Mouse (Mus musculus) thymus, adult 2 months (tissue): ENCODE measurements around the gene Fgfr2. TPM values are rescaled to one million over a fixed set of nuclear protein-coding genes. Genes with fewer than 3 reads are reported as not detected.
A peak's percentile ranks its signal among the peaks of the same experiment; 100 is the strongest.

Experiments used
- DNase-seq: peaks from one replicate; pipeline ENCODE4 v3.0.0; 2021
- H3K27ac ChIP-seq: fragments of 200-500 bp; 2 replicates; pipeline ENCODE4 v1.5.1; 2012; ENCODE audit warnings: low read length, control low read depth; ENCODE audit not compliant: control insufficient read depth, insufficient read depth
- H3K27me3 ChIP-seq: fragments of 200-500 bp; 2 replicates; pipeline ENCODE4 v1.6.1; 2012; ENCODE audit warnings: mild to moderate bottlenecking, low read length, moderate library complexity, mixed read lengths; ENCODE audit not compliant: control insufficient read depth, insufficient read depth
- H3K36me3 ChIP-seq: fragments of 200-500 bp; 2 replicates; pipeline ENCODE4 v1.6.1; 2012; ENCODE audit warnings: mild to moderate bottlenecking, low read length, moderate library complexity; ENCODE audit not compliant: control insufficient read depth, insufficient read depth
- H3K4me1 ChIP-seq: fragments of 200-500 bp; replicated peaks from 2 replicates; pipeline ENCODE4 v1.6.1; 2012; ENCODE audit warnings: low read length; ENCODE audit not compliant: control insufficient read depth, insufficient read depth
- H3K4me3 ChIP-seq: fragments of 200-500 bp; 2 replicates; pipeline ENCODE4 v1.5.1; 2012; ENCODE audit warnings: mild to moderate bottlenecking, low read length, control low read depth, moderate library complexity; ENCODE audit not compliant: control insufficient read depth, insufficient read depth
- CTCF ChIP-seq: fragments of 200-500 bp; IDR thresholded peaks from 2 replicates; pipeline ENCODE4 v1.5.1; 2012; ENCODE audit warnings: mild to moderate bottlenecking, control low read depth, low read length, moderate library complexity, borderline replicate concordance; ENCODE audit not compliant: control insufficient read depth, poor library complexity, insufficient read depth; ENCODE audit errors: extremely low read depth
- POLR2A ChIP-seq: fragments of 200-500 bp; IDR thresholded peaks from 2 replicates; pipeline ENCODE4 v1.6.1; 2012; ENCODE audit warnings: mild to moderate bottlenecking, low read length, control low read depth, moderate library complexity; ENCODE audit not compliant: control insufficient read depth, poor library complexity, insufficient read depth; ENCODE audit errors: extremely low read depth
- WGBS: fragments of 180-500 bp; shearing (Covaris S2); methylation state at CpG from one replicate; pipeline ENCODE4 v1.1.7; 2018; 5-methylcytosine and 5-hydroxymethylcytosine counted together
- polyA plus RNA-seq: library from polyadenylated mRNA; depleted of rRNA; stranded (reverse); fragments of >200 nt; gene quantifications from 2 replicates; pipeline ENCODE4 v1.2.3, GENCODE M21; 2012

The Fgfr2 gene
- polyA plus RNA-seq, 1 experiment, result 12.1 TPM

- TF ChIP-seq CTCF (no peak), POLR2A (no peak)
- H3K27me3 ChIP-seq, result no peaks in the 10 kb centered on the region
- no peaks in the 10 kb centered on the region for H3K4me1 ChIP-seq
- H3K27ac ChIP-seq, result no peak overlapping the region
- DNase-seq, result no peak
- WGBS, result 94% methylated on average over 12 of the region's 12 CpGs
- no peaks in the 10 kb centered on the region for H3K36me3 ChIP-seq
- H3K4me3 ChIP-seq, result no peak overlapping the region
Observed at GRCm38 (mm10) chr7:130677541-130678274, 2445.4 kb downstream of the Fgfr2 start.

GRCm38 (mm10) chr7:130676885-130677540 lies 2446.1 kb downstream of the Fgfr2 start:
- no peak for DNase-seq
- WGBS, result 94% methylated on average over 11 of the region's 11 CpGs
- Histone ChIP-seq H3K27ac (no peak overlapping the region), H3K4me3 (no peak overlapping the region), H3K27me3 (no peaks in the 10 kb centered on the region), H3K4me1 (no peaks in the 10 kb centered on the region), H3K36me3 (no peaks in the 10 kb centered on the region)
- TF ChIP-seq CTCF (no peak), POLR2A (no peak)

GRCm38 (mm10) chr7:130674526-130674925 lies 2448.6 kb downstream of the Fgfr2 start:
- 93% methylated on average over 9 of the region's 9 CpGs for WGBS
- H3K27ac ChIP-seq, result no peak overlapping the region

GRCm38 (mm10) chr7:130673169-130674033 lies 2449.7 kb downstream of the Fgfr2 start:
- no peak overlapping the region for H3K27ac ChIP-seq
- WGBS, result 70% methylated on average over 9 of the region's 9 CpGs
- peak; percentile 51 for DNase-seq

More at GRCm38 (mm10) chr7:130674526-130674925, 2448.6 kb downstream of the Fgfr2 start:
- H3K4me1 ChIP-seq, result no peaks in the 10 kb centered on the region
- no peaks in the 10 kb centered on the region for H3K36me3 ChIP-seq
- no peak for TF ChIP-seq CTCF
- TF ChIP-seq POLR2A, result no peak
- no peak overlapping the region for H3K4me3 ChIP-seq
- no peak for DNase-seq
- no peaks in the 10 kb centered on the region for H3K27me3 ChIP-seq

GRCm38 (mm10) chr7:130671301-130671700 lies 2451.8 kb downstream of the Fgfr2 start:
- no peak overlapping the region for H3K27ac ChIP-seq
- H3K4me3 ChIP-seq, result no peak overlapping the region
- DNase-seq, result no peak
- H3K27me3 ChIP-seq, result no peaks in the 10 kb centered on the region
- 89% methylated on average over 6 of the region's 6 CpGs for WGBS
- TF ChIP-seq CTCF, result no peak
- TF ChIP-seq POLR2A, result no peak
- H3K36me3 ChIP-seq, result no peaks in the 10 kb centered on the region
- no peaks in the 10 kb centered on the region for H3K4me1 ChIP-seq

More at GRCm38 (mm10) chr7:130673169-130674033, 2449.7 kb downstream of the Fgfr2 start:
- Histone ChIP-seq H3K36me3 (no peaks in the 10 kb centered on the region), H3K27me3 (no peaks in the 10 kb centered on the region), H3K4me1 (no peaks in the 10 kb centered on the region), H3K4me3 (no peak overlapping the region)
- TF ChIP-seq CTCF, result peak; percentile 75; the same call in 1 of the 2 replicates
- TF ChIP-seq POLR2A, result no peak

- no peaks in the 10 kb centered on the region for H3K27me3 ChIP-seq
- DNase-seq, result no peak
- TF ChIP-seq POLR2A (no peak), CTCF (no peak)
- no peak overlapping the region for H3K27ac ChIP-seq
- no peak overlapping the region for H3K4me3 ChIP-seq
- WGBS, result 85% methylated on average over 4 of the region's 4 CpGs
- H3K36me3 ChIP-seq, result no peaks in the 10 kb centered on the region
- no peaks in the 10 kb centered on the region for H3K4me1 ChIP-seq
Observed at GRCm38 (mm10) chr7:130670358-130670757, 2452.8 kb downstream of the Fgfr2 start.
